Mouse (Mus musculus): ENCODE data around the gene Hspe1. TPM values are rescaled to one million over a fixed set of nuclear protein-coding genes. Genes with fewer than 3 reads are reported as not detected.

Hspe1 gene
- total and polyA plus RNA-seq, 2 experiments: 29.5 to 259 TPM

DNA sequence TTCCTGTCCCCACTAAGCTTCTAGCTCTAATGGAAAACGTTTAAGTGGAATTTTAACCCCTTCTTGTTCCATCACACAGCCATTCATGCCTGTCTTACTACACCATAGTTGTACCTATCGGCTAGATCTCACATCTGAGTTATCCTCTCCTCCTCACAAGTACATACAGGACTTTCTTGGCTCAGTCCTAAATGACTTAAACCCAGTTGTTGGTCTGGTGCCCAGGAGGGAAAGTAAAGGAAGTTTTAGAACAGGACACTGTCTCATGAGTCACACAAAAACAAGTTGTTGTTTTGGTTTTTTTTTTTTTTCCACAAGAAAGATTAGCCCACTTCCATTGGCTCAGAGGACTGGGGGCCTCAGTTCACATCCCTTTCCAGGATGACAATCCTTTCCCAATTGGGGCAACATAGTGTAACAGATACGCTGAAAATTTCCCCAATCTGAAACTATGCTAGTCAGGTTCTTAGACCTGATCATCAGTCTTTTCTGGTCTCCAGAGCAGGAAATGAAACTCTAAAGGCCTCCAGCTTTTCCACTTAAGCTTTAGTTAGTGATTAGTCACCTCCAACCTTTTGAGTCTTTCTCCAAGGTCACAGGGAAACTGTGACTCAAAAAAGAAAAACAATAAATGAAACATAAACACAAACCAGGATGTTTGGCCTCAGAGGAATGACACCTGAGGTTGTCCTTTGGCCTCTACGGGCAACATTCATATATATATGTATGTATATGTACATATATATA lies 38.9 kb upstream of the Hspe1 start:
- no peaks in the 10 kb centered on the region for H3K36me3 ChIP-seq (ENCODE audit: control insufficient read depth, insufficient read depth, low read length)
- no peak for TF ChIP-seq CTCF (IDR thresholded peaks at IDR 0.05; ENCODE audit: low read depth, low read length)
- no peak for TF ChIP-seq POLR2A (IDR thresholded peaks at IDR 0.05; ENCODE audit: extremely low read depth, insufficient read depth, low read length)
- H3K27me3 ChIP-seq (ENCODE audit: control insufficient read depth, insufficient read depth, low read length): no peaks in the 10 kb centered on the region
- H3K4me3 ChIP-seq (ENCODE audit: insufficient read depth, low read depth, low read length): no peak overlapping the region
- H3K4me1 ChIP-seq (ENCODE audit: control insufficient read depth, insufficient read depth, low read length): peaks cover 2% of the 10 kb centered on the region
- 66% methylated on average over 4 of the region's 4 CpGs for WGBS
- H3K27ac ChIP-seq (replicated peaks; ENCODE audit: insufficient read depth, low read depth, low read length): no peak overlapping the region
- H3K9ac ChIP-seq (ENCODE audit: low read depth, low read length): no peak overlapping the region
- 0 out of 2 replicates have a peak, but pooled peaks cover 3% of the 10 kb centered on the region for H3K79me2 ChIP-seq (ENCODE audit: control insufficient read depth, insufficient read depth, low read length)
- no peak for DNase-seq (ENCODE audit: extremely low read depth, low read depth, low spot score)

DNA sequence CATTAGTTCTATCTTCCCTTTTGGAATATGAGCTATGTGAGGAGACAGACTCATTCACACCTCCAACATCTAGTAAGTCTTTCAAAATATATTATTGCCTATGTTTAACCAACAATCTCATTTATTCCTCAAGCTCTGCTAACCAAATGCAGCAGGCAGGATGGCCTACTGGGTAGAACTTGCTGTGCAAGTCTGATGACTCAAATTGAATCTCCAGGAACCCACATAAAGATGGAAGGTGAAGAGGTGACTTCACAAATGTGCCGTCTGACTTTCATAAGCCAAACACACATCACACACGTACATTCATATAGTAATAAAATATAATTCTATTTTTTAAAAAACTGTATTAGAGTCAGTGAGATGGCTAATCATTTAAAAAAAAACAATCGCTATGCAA lies 36.3 kb upstream of the Hspe1 start:
- 81% methylated on average over 3 of the region's 3 CpGs for WGBS
- peaks cover 13% of the 10 kb centered on the region for H3K4me1 ChIP-seq (ENCODE audit: control insufficient read depth, insufficient read depth, low read length)
- H3K27me3 ChIP-seq (ENCODE audit: control insufficient read depth, insufficient read depth, low read length): no peaks in the 10 kb centered on the region
- H3K27ac ChIP-seq (replicated peaks; ENCODE audit: insufficient read depth, low read depth, low read length): peak overlapping the region; percentile 79
- no peak for DNase-seq (ENCODE audit: extremely low read depth, low read depth, low spot score)
- no peak overlapping the region; the same call in 1 of the 2 replicates for H3K9ac ChIP-seq (ENCODE audit: low read depth, low read length)
- H3K4me3 ChIP-seq (ENCODE audit: insufficient read depth, low read depth, low read length): no peak overlapping the region
- H3K79me2 ChIP-seq (ENCODE audit: control insufficient read depth, insufficient read depth, low read length): peaks cover 23% of the 10 kb centered on the region; the same call in 1 of the 2 replicates
- H3K36me3 ChIP-seq (ENCODE audit: control insufficient read depth, insufficient read depth, low read length): peaks cover 14% of the 10 kb centered on the region; the same call in 1 of the 2 replicates
- TF ChIP-seq POLR2A (IDR thresholded peaks at IDR 0.05; ENCODE audit: extremely low read depth, insufficient read depth, low read length) (no peak), CTCF (IDR thresholded peaks at IDR 0.05; ENCODE audit: low read depth, low read length) (no peak)

DNA sequence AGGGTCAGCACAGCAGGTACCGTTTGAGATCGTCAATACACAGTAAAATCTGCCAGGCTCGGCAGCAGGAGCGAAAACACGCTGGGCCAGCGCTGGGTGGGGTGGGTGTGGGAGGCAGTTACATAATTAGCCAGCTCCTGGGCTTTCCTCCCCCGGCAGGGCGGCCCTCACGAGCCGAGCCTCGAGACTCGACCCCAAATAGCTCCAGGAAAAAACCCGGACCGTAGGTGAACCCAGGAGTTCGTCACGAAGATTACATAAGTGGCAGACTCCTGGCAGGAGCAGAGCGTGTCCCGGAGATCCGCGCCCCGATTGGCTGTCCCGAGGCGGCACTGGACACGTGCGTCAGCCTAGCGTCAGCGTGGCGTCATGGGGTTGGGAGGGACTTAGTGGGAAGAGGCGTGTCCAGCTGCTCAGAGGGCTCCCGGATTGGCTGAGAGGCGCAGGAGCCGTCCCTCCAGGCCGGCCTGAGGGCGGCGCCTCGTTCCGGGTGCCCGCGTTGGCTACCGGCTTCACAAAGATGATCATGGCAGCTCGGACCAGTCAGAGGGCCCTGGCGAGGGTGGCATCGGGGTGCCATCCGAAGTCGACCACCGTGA lies 35.5 kb upstream of the Hspe1 start, which contains the start of gene Coq10b:
Gene Coq10b, plus strand, starts transcription at position 416 of the 599 bp plus-strand sequence.
- peaks cover 14% of the 10 kb centered on the region; the same call in 1 of the 2 replicates for H3K36me3 ChIP-seq (ENCODE audit: control insufficient read depth, insufficient read depth, low read length)
- H3K27me3 ChIP-seq (ENCODE audit: control insufficient read depth, insufficient read depth, low read length): no peaks in the 10 kb centered on the region
- H3K4me1 ChIP-seq (ENCODE audit: control insufficient read depth, insufficient read depth, low read length): peaks cover 19% of the 10 kb centered on the region
- peak within 1 kb of the TSS; percentile 97 for H3K27ac ChIP-seq (replicated peaks; ENCODE audit: insufficient read depth, low read depth, low read length)
- TF ChIP-seq POLR2A (IDR thresholded peaks at IDR 0.05; ENCODE audit: extremely low read depth, insufficient read depth, low read length) (peak; percentile 89), CTCF (IDR thresholded peaks at IDR 0.05; ENCODE audit: low read depth, low read length) (0 out of 2 replicates have a peak, but pooled peaks have one; percentile 23)
- peak; percentile 95 for DNase-seq (ENCODE audit: extremely low read depth, low read depth, low spot score)
- peak within 1 kb of the TSS; percentile 92 for H3K9ac ChIP-seq (ENCODE audit: low read depth, low read length)
- peak within 1 kb of the TSS; percentile 81 for H3K4me3 ChIP-seq (ENCODE audit: insufficient read depth, low read depth, low read length)
- H3K79me2 ChIP-seq (ENCODE audit: control insufficient read depth, insufficient read depth, low read length): peaks cover 24% of the 10 kb centered on the region; the same call in 1 of the 2 replicates
- under 1% methylated on average over 46 of the region's 46 CpGs for WGBS

DNA sequence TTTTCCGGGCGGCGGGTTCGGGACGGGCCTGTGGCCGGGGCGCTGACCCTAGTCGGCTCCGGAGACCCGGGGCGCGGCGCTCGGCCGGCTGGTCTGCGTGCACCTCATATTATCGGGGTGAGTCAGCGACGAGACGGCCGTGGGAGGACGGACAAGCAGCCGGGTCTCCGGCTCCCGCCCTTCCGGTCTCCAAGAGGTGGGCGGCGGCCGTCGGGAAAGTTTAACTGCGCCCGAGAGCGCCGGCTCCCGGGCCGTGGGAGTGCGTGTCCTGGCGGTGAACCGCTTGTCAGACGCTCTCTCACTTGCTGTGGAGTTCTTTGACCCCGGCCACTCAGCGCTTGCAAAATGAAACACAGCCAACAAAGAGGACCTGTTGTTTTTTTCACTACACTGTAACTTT lies 34.9 kb upstream of the Hspe1 start:
- H3K27ac ChIP-seq (replicated peaks; ENCODE audit: insufficient read depth, low read depth, low read length): peak overlapping the region; percentile 97

DNA sequence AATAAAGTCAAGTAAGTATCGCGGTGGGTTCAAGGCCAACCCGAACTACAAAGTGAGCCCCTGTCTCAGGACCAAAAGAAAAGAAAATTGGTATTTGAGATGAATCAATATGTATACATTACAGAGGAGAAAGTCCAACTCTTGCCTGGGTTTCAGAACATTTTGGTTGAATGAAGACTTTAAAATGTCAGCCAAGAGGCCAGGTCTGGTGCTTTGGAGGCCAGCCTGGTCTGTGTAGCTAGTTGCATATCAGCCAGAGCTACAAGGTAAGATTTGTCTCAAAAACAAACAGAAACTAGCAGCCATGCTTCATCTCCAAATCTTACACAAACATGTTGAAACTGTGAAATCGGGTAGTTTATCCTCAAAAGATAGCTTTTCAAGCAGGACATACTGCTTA lies 34.3 kb upstream of the Hspe1 start:
- H3K27ac ChIP-seq (replicated peaks; ENCODE audit: insufficient read depth, low read depth, low read length): peak overlapping the region; percentile 97
- peak overlapping the region; percentile 81 for H3K4me3 ChIP-seq (ENCODE audit: insufficient read depth, low read depth, low read length)
- TF ChIP-seq POLR2A (IDR thresholded peaks at IDR 0.05; ENCODE audit: extremely low read depth, insufficient read depth, low read length) (no peak), CTCF (IDR thresholded peaks at IDR 0.05; ENCODE audit: low read depth, low read length) (no peak)
- peak; percentile 61 for DNase-seq (ENCODE audit: extremely low read depth, low read depth, low spot score)
- peak overlapping the region; percentile 92 for H3K9ac ChIP-seq (ENCODE audit: low read depth, low read length)
- peaks cover 26% of the 10 kb centered on the region; the same call in 1 of the 2 replicates for H3K79me2 ChIP-seq (ENCODE audit: control insufficient read depth, insufficient read depth, low read length)
- H3K36me3 ChIP-seq (ENCODE audit: control insufficient read depth, insufficient read depth, low read length): peaks cover 14% of the 10 kb centered on the region; the same call in 1 of the 2 replicates
- WGBS: 17% methylated on average over 4 of the region's 4 CpGs
- peaks cover 25% of the 10 kb centered on the region for H3K4me1 ChIP-seq (ENCODE audit: control insufficient read depth, insufficient read depth, low read length)
- no peaks in the 10 kb centered on the region for H3K27me3 ChIP-seq (ENCODE audit: control insufficient read depth, insufficient read depth, low read length)

More for the DNA sequence above, 34.9 kb upstream of the Hspe1 start:
- Histone ChIP-seq H3K9ac (ENCODE audit: low read depth, low read length) (peak overlapping the region; percentile 92), H3K36me3 (ENCODE audit: control insufficient read depth, insufficient read depth, low read length) (peaks cover 14% of the 10 kb centered on the region; the same call in 1 of the 2 replicates), H3K4me1 (ENCODE audit: control insufficient read depth, insufficient read depth, low read length) (peaks cover 21% of the 10 kb centered on the region), H3K79me2 (ENCODE audit: control insufficient read depth, insufficient read depth, low read length) (peaks cover 24% of the 10 kb centered on the region; the same call in 1 of the 2 replicates), H3K4me3 (ENCODE audit: insufficient read depth, low read depth, low read length) (peak overlapping the region; percentile 81), H3K27me3 (ENCODE audit: control insufficient read depth, insufficient read depth, low read length) (no peaks in the 10 kb centered on the region)
- TF ChIP-seq CTCF (IDR thresholded peaks at IDR 0.05; ENCODE audit: low read depth, low read length): no peak
- TF ChIP-seq POLR2A (IDR thresholded peaks at IDR 0.05; ENCODE audit: extremely low read depth, insufficient read depth, low read length): no peak
- WGBS: under 1% methylated on average over 42 of the region's 42 CpGs
- peak; percentile 88 for DNase-seq (ENCODE audit: extremely low read depth, low read depth, low spot score)

Data from liver, adult 2 months (tissue).